Mouse (Mus musculus) small intestine, adult 2 months (tissue): ENCODE data around the gene Faf1.

Experiments used
- CTCF ChIP-seq: fragments of 200-500 bp; IDR thresholded peaks from 2 replicates; pipeline ENCODE4 v1.5.1; 2012; ENCODE audit warnings: low read depth, mild to moderate bottlenecking, control low read depth, inconsistent platforms, low read length, moderate library complexity, mixed read lengths; ENCODE audit not compliant: insufficient replicate concordance, insufficient read length; ENCODE audit errors: extremely low read depth
- POLR2A ChIP-seq: fragments of 200-500 bp; IDR thresholded peaks from 2 replicates; pipeline ENCODE4 v1.6.1; 2012; ENCODE audit warnings: low read depth, mild to moderate bottlenecking, control low read depth, inconsistent platforms, low read length, moderate library complexity

DNA sequence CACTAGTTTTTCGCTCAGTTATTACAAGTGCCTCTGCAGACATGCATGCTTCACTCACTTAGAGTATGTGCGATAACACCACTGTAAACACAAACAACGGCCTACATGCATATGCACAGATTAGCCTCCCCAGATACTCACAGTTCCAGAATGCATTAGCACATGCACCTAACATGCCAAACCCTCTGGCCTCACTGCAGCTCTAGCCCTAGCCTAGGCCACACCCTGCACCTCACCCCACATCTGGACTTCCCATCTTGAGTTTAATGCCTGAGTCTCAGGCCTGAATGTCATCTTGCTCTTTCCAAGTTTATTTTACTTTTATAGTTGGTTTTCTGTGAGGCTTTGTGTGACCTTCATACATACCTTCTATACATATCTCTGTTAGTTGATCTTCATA, 272.9 kb downstream of the Faf1 start:
- TF ChIP-seq CTCF (no peak), POLR2A (no peak)
